Mouse (Mus musculus) lung, postnatal 36 days (tissue): Measurements from ENCODE around the gene Cox18.
"Not testable (repeated sequence)": the region's sequence is repeated elsewhere in the genome, so short reads cannot be mapped to it uniquely, and the experiment has no call there.

Experiments used
- DNase-seq: peaks from one replicate; pipeline ENCODE4 v3.0.0; 2022; ENCODE audit warnings: mixed read lengths

The Cox18 gene

DNA sequence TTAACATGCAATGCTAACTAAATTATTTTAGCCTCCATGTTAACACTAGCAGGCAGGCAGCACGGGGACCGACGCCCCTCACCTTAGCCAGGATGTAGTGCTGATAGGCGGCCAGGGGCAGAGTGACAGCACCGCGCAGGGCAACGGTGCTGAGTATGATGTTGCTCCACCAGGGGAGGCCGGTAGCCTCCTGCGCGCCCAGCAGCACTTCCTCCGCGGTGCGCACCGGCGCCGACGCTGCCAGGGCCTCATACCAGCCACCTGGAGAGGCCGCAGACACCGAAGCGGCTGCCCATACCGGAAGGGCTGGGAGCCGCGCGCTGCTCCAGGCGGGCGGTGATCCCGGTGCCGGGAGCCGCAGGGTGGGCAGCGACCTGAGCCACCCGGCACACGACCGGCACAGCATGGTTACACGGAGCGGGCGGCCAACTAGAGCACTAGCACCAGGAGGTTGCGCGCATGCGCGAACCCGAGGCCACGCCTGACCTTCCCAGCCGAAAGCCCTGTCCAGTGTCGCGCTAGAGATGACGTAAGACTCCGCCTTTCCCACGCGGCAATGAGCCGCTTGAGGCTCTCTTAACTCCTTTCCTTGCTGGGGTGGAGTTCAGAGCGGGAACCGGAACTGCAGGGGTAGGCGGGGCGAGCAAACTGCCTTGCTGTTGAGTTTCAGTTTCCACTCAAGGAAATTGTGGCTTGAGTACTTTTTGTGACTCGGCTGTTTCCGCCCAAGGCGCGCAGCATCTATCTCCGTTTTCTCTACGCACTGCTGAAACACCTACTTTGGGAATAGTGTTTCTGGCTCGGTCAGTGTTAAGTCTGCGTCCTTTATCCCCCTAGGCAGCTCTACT, at the start of gene Cox18:
Gene Cox18 (minus strand): TSS at position 468 of the 848 bp plus-strand sequence.
- peak; percentile 100 for DNase-seq

DNA sequence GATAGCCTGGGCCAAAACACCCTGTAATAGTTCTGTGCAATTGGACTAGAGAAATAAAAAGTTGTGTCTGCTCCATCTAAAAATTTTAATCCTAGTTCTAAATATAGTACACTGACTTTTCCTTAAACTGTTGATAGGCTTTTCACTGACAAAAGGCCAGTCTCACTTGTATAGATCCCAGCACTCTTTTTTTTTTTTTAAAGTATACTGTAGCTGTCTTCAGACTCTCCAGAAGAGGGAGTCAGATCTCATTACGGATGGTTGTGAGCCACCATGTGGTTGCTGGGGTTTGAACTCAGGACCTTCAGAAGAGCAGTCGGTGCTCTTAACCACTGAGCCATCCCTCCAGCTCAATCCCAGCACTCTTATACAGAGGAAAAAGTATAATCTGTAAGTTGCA, 38.4 kb upstream of the Cox18 start:
- not testable (repeated sequence) for DNase-seq

GRCm38 (mm10) chr5:90257023-90257422, 33.2 kb upstream of the Cox18 start:
- DNase-seq = no peak

- DNase-seq = no peak
Observed at GRCm38 (mm10) chr5:90247503-90247902, 23.7 kb upstream of the Cox18 start.

DNA sequence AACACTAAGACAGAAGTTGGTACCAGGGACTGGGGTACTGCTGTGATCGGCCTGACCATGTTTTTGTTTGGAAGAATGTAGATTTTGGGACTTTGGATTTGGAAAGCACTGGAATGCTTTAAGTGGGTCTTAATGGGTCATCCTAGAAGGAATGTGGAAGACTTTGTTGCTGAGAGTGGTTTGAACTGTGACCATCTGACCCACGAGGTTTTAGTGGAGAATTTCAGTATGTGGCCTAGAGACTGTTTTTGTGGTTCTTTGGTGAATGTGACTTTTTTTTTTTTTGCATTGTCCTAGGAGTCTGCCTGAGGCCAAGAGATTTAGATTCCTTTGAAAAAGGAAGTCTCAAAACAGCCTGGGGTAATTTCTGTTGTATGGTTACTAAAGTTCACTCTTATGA, 23.2 kb upstream of the Cox18 start:
- DNase-seq = no peak

DNA sequence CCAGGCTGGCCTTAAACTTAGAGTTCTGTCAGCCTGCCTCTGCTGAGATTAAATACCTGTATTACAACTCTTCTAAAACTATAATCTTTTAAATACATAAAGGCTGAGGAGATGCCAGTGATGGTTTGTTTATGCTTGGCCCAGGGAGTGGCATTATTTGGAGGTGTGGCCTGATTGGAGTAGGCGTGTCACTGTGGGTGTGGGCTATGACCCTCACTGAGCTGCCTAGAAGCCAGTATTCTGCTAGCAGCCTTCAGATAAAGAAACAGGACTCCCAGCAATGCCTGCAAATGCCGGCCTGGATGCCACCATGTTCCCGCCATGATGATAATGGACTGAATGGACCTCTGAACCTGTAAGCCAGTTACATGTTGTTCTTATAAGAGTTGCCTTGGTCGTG, 22.8 kb upstream of the Cox18 start:
- DNase-seq = peak; percentile 8

GRCm38 (mm10) chr5:90245416-90245815, 21.6 kb upstream of the Cox18 start:
- DNase-seq = no peak

- DNase-seq = peak; percentile 5
Observed at GRCm38 (mm10) chr5:90235217-90235616, 11.4 kb upstream of the Cox18 start.

- no peak for DNase-seq
Observed at GRCm38 (mm10) chr5:90233305-90233704, 9.5 kb upstream of the Cox18 start.

DNA sequence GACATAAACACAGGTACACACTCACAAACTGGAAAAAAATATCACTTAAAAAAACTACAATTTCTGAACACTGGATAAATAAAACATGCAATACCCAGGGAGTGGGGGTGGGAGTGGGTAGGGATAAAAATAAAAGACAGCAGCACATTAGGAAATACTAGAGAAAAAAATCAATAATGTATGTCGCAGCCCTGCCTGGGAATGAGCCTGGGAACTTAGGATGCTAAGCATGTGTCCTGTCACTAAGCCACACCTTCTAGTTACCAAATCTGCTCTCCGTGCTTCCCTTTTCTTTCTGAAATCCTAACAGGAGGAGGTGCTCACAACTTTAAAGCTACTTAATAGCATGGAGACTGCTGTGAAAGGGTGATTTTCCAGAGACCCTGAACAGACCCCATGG, 6.0 kb upstream of the Cox18 start:
- DNase-seq = no peak

DNA sequence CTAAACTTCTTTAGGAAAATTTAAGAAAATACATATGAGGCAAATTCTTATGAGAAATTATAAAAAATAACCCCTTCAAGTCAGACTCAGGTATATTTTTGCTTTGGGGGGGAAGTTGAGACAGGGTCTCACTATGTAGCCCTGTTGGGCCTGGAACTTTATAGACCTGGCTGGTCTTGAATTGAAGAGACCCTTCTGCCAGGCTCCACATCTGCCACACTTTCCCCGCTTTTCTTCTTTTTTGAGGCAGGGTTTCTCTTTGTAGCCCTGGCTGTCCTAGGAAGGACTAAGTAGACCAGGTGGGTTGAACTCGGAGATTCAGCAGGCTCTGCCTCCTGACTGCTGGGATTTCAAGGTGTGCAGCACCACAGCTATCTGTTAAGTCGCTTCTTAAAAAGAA, 2.9 kb upstream of the Cox18 start:
- no peak for DNase-seq

GRCm38 (mm10) chr5:90224730-90225129, 929 bp upstream of the Cox18 start:
- no peak for DNase-seq

DNA sequence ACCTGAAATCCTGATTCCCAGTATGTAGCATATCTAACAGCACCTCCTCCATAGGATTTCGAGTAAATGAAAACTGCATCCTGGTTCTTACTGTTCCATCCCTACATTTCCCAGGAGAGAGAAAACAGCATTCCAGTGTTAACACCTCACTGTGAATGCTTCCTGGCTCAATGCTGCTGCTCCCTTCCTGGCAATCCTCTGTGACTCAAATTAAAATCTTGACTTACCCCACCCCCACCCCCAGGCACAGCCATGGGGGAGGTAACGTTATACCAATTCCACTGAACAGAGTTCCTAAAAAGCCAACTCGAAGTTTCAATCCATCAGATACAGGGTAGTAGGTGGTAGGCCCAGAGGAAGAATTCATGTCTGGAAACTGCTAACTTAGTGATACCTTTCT, 864 bp downstream of the Cox18 start:
- DNase-seq = no peak

- DNase-seq = no peak
Observed at GRCm38 (mm10) chr5:90217791-90218190, 6.0 kb downstream of the Cox18 start.

GRCm38 (mm10) chr5:90217226-90217625, 6.6 kb downstream of the Cox18 start:
- DNase-seq = no peak

GRCm38 (mm10) chr5:90213356-90213755, 10.4 kb downstream of the Cox18 start:
- DNase-seq = no peak

DNA sequence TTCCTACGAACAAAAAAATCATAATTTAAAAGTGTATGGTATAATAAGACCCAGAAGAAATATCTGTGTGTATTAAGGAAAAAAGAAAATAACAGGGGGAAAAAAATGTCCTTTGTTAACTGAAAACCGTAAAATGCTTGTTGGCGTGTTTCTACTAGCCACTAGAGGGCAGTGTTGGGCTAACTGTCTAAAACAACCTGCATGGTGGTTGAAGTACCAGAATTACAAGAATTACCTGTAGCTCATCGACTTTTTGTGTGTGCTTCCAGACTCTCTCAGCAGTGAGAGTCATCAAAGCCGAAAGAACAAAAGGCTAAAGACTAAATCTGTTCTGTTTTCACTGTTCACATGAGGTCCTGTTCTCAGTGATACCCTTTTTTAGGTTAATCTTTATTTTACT, 20.6 kb downstream of the Cox18 start:
- DNase-seq = peak; percentile 77

GRCm38 (mm10) chr5:90202447-90203117, 21.2 kb downstream of the Cox18 start:
- DNase-seq = no peak

DNA sequence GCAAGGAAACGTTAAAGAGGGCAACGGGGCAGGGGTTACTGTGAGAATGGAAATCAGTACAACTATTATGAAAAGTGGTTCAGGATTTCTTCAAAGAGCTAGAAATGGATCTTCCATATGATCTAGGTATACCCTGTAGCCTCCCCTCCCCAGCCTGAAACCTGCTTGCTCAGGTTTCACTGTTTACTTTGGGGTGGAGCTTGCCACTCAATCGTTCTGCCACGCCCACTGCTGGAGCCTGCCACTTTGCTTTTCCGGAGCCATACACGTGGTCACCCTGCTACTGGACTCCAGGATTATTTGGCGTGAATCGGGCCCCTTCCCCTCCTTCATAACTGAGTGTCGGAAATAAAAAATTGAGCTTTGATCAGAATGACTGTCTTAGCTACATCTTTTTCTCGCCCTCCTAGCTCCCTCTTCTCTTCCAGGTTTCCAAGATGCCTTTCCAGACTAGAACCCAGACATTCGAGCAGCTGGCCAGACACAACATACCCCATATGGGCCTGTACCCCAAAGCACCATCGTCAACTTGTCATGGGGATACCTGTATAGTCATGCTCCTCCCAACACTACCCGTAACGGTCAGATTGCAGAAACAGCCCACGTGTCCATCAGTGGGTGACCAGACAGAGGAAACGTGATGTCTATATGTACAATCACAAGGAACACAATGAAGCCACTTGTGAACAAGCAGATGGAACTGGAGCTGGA, 23.7 kb downstream of the Cox18 start:
- DNase-seq = peak; percentile 44

DNA sequence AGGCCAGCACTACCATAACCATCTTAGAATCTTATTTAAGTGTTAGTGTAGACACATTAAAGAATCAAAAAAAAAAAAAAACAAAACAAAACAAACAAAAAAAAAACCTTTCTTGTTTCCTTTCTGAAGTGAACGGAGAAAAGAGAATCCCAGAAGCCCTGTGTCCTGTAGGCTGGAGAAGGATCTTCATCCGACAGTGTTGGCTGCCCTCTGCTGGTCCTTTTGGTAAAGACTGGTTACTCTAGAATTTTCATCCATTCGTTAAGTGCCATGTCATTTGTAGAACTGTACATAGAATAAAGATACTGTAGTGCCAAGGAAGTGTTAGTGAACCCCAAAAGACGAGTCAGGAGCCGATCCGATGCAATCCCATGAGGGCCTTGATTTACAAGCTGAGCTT, 29.0 kb downstream of the Cox18 start:
- DNase-seq = peak; percentile 75

- DNase-seq = no peak
Observed at GRCm38 (mm10) chr5:90182782-90183181, 41.0 kb downstream of the Cox18 start.

DNA sequence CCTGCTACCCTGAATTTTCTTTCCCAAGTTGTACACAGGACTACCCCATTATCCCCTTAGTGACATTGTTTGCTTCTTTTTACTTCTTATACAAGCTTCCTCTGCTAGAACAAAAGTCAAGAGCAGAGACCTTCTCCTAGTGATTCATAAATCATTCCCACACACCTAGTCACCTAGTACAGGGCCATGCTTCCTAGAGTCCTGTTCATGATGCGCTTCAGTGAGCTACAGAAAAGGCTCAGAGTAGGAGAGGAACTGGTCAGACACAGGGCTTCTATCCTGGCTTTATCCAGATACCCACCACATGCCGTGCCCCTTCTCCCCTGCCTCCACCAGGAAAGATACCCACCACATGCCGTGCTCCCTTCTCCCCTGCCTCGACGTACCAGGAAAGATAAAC, 44.7 kb downstream of the Cox18 start:
- no peak for DNase-seq

- DNase-seq = no peak
Observed at GRCm38 (mm10) chr5:90178116-90178515, 45.7 kb downstream of the Cox18 start.
